Mouse (Mus musculus): ENCODE results near the gene Mipol1. TPM values are rescaled to one million over a fixed set of nuclear protein-coding genes. Genes with fewer than 3 reads are reported as not detected.

Gene Mipol1
- total RNA-seq, 2 experiments from 2014 or later, result 3.8 to 5.0 TPM

DNA sequence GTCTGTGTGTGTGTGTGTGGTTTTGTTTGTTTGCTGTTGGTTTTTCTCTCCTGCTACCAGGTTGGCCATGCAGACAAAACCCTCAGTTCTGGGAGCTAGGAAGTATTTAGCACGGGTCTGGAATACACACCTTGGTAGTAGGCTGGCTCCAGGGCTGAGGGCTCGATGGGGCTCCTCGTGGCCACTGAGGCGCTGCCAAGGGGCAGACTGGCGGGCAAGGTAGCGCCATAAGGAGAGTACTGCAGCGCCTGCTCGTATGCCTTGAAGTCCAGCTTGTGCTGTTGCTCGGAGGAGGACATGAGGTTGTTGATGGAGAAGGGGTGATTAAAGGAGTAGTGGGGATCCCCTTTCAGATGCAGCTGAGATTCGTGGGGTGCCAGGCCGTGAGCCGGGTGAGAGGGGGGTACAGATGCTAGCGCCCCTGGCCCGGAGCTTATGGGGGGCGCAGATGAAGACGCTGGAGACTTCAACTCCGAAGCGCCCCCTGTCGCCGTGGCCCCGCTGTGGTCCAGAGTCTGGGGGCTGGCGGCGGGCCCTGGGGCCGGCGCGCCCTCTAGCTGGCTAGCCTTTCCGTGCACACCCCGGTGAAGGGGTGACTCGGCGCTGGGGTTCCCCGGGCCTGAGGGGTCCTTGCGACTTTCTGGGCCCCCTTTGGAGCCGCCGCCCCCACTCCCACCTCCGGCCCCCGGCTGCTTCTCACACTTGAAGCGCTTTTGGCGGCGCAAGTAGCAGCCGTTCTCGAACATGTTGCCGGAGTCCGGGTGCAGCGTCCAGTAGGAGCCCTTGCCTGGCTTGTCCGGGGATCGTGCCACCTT is 311.9 kb downstream of the Mipol1 start:
- 0 out of 2 replicates have a peak, but pooled peaks have one; percentile 18 for ATAC-seq (replicated peaks; ENCODE audit: poor library complexity, severe bottlenecking)

DNA sequence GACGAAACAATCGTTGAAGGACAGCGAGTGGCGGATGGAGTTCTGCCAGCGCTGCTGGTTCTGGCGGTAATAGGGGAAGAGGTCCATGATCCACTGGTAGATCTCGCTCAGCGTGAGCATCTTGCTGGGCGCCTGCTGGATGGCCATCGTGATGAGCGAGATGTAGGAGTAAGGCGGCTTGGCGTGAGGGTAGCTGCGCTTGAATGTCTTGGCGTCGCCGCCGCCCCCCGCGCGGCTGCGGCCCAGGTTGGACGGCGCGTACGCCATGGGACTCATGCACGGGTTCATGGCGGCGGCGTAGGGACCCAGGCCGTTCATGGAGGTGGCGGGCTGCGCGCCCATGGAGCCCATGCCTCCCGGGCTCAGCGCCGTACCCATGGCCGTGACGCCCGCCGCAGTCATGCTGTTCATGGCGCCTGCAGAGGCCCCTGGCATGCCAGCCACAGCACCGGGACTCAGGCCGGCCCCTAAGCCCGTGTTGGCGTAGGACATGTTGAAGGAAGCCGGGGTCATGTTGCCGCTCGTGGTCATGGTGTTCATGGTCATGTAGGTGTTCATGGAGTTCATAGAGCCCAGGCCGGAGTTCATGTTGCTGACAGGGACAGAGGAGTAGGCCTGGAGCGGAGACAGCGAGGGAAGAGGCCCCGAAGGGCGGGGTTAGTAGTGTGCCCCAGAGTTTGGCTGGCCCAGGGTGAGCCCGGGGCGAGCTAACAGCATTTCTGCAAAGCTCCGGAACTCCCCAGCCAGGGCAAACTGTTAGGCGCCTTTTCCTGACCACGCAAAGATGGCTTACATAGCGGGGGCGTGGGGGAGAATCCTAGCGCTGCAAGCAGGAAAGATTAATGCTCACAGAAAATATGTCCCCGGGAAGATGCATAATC is 312.8 kb downstream of the Mipol1 start:
- no peak for ATAC-seq (replicated peaks; ENCODE audit: poor library complexity, severe bottlenecking)

DNA sequence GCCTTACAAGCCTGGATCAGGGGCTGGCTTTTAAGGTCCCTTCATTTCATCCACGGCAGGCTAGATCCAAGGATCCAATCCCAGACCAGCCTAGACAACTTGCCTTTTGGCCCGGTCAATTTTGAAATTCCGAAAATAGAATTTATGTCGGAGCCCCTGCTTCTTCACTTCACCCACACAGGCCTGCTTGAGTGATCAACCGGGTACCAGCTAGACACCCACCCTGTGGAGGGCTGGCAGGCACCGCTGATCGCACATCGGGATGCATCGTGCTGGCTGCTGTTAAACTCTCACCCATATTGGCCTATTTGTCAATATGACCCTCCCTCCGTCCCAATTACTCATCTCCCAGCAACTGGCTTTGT is 313.4 kb downstream of the Mipol1 start:
- ATAC-seq (replicated peaks; ENCODE audit: poor library complexity, severe bottlenecking), result no peak

DNA sequence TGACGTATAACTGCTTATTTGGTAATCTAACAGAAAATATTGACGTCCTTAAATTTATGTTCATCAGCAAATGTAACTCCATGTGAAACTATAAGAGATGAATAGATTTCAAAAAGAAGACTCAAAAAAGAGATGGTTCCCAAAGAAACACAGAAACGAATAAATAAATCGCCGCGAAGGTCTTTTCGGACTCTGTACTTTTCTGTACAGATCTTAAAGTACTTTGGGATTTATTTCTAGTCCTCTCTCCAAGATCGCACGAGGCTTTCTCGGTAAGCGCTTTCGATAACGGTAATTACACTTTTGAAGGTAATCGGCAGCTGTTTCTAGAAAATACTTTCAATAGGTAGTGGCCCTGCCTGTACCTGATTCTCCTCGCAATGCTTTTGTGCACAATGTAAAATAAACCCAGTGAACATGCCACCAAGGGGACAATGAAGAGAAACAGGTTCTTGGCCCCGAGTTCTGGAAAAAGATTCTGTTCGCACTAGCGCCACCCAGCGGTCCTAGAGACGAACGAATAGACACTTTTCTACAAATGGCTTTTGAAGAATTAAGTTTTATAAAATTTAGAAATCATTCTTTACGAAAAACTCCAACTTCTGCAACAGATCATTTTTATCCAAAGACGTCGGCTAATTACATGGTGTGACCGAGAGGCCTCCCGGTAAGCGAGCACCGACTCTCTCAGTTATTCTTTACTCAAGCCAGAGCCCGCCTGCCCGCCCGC is 314.6 kb downstream of the Mipol1 start:
- no peak for ATAC-seq (replicated peaks; ENCODE audit: poor library complexity, severe bottlenecking)

DNA sequence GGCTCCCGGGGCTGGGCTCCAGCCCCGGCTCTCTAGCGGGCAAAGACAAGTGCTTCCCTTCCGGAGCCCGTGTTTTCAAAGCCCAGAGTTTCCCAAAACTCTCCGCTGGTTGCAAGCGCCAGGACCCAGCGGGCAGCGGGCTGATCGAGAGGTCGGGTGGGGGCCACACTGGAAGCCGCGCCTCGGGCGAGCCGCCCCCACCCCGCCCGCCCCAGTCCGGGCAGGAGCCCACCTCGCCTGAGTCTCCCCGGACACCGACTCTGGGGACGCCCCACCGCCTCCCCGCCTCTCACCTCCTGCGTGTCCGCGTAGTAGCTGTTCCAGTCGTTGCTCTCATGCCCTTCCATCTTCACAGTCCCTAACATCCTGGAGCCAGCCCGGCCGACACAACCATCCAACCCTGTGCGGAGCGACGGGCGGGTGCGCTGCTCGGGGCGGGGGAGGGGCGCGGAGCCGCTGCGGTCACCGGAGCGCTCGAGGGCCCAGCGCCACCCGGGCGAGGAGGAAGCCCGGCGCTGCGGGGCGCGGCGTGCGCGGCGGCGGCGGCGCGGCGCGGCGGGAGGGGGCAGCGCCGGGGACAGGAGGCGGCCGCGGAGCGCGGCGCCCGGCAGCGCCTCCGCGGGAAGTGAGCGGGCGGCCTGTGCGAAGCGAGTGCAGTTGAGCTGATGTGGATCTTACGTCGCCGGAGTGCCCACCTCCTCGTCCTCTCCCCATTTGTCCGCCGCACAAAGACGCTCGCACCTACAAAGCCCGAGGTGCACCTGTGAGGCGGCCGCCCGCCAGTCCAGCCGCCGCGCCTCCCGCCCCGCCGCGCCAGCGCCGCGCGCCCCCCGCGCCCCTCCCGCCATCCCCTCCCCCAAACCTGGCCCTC is 315.4 kb downstream of the Mipol1 start:
- peak; percentile 16; the same call in 1 of the 2 replicates for ATAC-seq (replicated peaks; ENCODE audit: poor library complexity, severe bottlenecking)

Other genes with a start within 250 kb of the Mipol1 start
- gene Slc25a21, start 33.0 kb upstream of the Mipol1 start, total RNA-seq (2014; fragmentation: Nextera tagmentation), result 0.19 TPM in 1 of 2 replicates, not detected in the other
- gene Slc25a21, start 33.0 kb upstream of the Mipol1 start, total RNA-seq (2017), result 0.31 and 0.56 TPM in 2 replicates
- gene Prps1l3, start within 50 bp of the Mipol1 start, total RNA-seq (2014; fragmentation: Nextera tagmentation), result 26.6 and 36.6 TPM in 2 replicates
- 70.2 and 101 TPM in 2 replicates for gene Prps1l3, start within 50 bp of the Mipol1 start, total RNA-seq (2017)